Mouse (Mus musculus) cerebellum, adult 9-11 months (tissue): ENCODE measurements around the gene St6galnac1.
"Not testable (repeated sequence)": the region's sequence is repeated elsewhere in the genome, so short reads cannot be mapped to it uniquely, and the experiment has no call there.

ENCODE experiments used
- DNase-seq: peaks from one replicate; pipeline ENCODE4 v3.0.0; 2022

Gene St6galnac1

DNA sequence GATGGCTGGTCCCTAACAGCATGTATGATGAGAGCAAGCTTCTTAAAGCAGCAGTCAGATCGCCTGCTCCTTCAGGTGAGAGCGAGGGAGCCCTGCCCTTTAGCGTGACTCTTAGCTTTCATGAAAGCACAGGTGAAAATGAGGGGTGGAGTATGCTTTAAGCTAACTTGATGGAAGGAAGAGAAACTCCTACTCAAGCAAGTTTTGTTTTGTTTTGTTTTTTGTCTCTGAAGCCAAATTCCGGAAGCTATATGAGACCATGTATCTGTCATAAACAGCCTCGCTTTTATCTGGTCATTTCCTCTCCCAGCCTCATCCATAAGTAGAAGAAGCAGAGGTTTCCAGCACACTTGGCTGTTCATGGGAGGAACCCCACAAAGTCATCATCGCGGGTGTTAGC lies at the start of gene St6galnac1:
Gene St6galnac1, minus strand, starts transcription at position 101 of the 400 bp plus-strand sequence.
- DNase-seq = no peak

DNA sequence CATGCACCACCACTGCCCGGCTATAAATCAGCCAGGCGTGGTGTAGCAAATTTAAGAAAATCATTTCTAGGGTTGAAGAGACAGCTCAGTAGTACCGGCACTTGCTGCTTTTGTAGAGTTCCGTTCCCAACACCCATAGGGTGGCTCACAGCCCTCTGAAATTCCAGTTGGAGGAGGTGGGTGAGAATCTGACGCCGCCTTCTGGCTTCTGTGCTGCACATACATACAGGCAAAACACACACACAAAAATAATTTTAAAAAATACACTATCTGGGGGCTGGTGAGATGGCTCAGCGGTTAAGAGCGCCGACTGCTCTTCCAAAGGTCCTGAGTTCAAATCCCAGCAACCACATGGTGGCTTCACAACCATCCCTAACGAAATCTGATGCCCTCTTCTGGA lies 48.6 kb upstream of the St6galnac1 start:
- not testable (repeated sequence) for DNase-seq

DNA sequence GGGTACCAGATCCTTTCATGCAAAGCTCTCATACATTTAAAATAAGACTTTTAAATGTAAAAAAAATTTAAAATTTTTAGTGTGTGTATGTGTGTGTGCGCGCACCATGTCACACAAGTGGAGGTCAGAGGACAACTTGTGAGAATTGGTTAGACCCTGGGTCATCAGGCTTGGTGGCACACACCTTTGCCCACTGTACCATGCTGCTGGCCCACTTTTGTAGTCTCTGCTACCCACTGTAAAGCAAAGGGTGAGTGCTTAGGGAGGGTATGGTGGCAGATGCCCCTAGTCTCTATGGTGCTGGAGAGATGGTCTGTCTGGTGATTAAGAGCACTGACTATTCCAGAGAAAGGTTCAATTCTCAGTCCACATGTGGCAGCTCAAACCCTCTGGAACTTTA lies 47.9 kb upstream of the St6galnac1 start:
- no peak for DNase-seq

- DNase-seq = no peak
Measured at GRCm38 (mm10) chr11:116822626-116823025, 47.3 kb upstream of the St6galnac1 start.

DNA sequence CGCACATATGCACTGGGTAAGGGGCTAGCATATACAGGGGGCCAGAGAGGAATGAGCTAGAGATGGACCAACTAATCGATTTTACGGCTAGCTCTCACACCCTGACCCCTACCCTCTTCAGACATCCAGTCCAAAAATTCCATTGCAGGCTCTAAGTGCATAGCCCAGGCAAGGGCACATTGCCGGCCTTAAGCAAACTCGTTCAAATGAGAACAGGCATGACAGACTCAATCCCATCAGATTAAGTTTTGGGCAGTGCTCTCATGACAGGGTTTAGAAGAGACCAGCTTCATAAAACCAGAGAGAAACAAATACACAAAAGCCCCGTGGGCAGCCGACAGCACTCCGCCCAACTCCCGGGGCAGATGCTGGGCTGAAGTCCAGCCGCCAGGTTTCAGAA lies 46.9 kb upstream of the St6galnac1 start:
- DNase-seq = no peak

- DNase-seq = no peak
Measured at GRCm38 (mm10) chr11:116821057-116821940, 46.0 kb upstream of the St6galnac1 start.

DNA sequence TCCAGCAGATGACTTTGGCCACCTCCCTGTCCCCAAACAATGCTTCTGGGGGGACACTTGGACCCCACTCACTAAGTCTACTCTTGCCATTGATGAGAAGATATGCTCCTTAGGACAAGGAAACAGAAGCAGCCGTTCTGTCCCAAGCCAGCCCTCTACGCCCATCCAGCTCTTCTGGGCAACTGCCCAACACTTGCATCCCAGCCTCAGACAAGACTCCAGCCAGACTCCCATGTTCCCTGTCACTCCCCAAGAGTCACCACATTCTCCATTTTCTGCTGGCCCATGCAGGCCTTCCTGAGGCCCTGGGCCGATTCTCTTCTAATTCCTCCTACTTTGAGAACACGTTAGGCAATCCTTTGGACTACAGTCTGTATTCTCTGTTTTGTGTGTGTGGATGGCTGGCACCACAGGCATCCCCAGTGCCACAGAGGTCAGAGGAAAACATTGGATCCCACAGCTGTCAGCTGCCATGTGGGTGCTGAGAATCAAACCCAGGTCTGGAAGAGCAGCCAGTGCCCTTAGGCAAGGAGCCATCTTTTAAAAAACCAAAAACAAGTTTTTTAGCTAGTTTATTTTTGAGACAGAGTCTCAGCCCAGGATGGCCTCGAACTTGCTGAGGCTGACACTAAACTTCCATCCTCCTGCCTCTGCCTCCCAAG lies 44.8 kb upstream of the St6galnac1 start:
- peak; percentile 17 for DNase-seq

DNA sequence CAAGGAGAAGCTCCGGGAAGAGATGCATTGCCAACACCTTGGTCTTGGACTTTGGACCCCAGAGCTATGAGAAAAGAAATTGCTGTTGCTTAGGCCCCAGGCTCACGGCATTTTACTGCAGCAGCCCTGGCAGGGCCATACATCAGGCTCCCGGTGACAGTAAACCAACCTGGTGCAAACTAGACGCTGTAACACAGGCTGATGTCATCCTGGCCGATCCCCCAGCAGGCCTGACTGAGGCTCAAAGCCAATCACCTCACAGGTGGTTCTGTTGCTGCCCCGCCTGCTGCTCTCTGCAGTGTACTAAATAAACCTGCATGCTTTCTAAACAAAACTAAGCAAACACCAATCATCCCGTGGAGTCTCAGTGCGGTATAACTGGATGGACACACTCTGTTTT lies 43.4 kb upstream of the St6galnac1 start:
- peak; percentile 59 for DNase-seq

GRCm38 (mm10) chr11:116817567-116817966 lies 42.3 kb upstream of the St6galnac1 start:
- peak; percentile 7 for DNase-seq

- peak; percentile 16 for DNase-seq
Measured at GRCm38 (mm10) chr11:116816769-116817168, 41.5 kb upstream of the St6galnac1 start.

GRCm38 (mm10) chr11:116814884-116815415 lies 39.6 kb upstream of the St6galnac1 start:
- peak; percentile 19 for DNase-seq

GRCm38 (mm10) chr11:116814076-116814883 lies 39.0 kb upstream of the St6galnac1 start:
- DNase-seq = peak; percentile 31

DNA sequence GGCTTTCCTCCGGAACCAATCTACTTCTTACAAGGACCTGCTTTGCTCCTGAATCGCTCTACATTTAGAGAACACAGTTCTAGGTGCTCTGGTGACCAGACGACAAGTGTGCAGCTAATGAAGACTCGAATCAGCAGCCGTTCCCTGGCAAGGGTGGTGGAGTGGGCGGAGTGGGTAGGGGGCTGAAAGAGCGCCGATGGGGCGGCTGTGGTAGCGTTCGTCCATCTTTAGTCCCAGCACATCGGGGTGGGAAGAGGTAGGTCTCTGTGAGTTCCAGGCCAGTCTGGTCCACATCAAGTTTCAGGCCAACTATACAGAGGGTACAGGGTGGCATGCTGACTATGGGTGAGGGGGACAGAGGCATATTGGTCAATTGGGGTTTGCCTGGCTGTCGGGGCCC lies 38.3 kb upstream of the St6galnac1 start:
- DNase-seq = no peak

DNA sequence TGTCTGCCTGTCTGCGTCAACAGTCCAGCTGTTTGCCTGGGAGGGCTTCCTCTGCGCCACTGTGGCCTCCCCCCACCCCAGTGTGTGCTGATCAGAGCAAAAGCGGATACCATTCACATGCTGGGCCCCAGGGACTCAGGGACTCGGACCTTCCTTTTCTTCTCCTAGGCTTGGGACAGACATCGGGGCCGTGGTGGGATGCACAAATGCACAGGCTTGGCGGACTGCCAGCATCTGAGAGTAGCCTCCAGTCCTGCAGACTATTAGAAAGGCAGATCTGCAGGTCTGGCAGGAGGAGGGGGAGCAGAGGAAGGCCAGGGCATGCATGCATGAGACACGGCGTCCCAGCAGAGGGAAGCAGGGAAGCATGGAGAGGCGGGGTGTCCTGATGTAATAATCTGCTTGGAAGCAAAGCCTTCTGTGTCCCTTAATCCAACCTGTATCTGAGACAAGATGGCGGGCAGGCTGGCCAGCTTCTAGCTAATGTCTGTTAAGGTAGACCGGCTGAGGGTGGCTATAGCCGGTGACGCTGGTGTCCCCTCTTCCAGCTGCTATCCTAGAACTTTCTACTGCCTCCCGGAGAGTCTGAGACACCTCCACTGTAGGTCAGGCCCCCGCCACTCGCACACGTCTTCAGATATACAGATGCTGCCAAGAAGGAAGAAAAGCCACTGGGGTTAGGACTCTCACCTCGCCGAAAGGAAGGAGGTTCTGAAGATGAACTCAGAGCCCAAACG lies 37.7 kb upstream of the St6galnac1 start:
- peak; percentile 61 for DNase-seq

DNA sequence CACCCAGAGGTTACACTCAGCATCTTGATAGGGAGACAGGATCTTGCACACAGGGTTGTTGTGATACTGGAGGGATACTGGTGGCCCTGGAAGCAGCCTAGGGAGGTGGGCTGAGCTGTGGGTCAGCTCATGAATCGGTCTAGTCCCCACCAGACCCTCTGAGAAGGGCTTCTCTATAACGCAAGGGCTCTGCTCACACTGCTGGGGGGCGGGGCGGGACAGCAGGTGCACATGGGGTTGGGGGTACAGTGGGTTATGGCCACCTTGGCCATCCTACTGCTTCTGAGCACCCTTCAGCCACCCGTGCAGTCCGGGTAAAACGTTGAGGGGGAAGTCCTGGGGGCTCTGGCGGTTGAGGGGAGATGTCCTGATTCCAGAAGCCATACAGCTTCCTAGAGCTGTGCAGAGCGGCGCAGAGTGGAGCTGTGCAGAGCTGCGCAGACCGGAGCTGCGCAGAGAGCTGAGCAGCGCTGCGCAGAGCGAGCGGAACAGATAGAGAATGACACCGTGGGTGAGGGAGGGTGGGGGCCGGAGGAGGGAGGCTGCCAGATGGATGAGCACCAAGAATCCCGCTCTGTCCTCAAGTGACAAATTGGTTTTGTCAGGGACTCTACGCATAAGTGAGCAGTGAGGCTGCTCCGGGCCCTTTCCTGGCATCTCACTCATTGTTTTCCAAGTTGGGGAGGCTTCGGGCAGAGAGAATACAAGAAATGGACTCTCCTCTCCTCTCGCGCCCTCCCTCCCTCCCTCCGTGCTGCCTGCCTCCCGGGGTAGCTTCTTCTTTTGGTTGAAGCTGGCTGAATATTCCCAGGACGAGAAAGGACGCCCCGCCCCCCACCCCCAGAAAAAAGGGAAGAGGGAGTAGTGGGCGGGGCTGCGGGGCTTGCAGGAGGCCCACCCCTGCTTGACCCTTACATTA lies 35.9 kb upstream of the St6galnac1 start:
- peak; percentile 89 for DNase-seq

GRCm38 (mm10) chr11:116810528-116810927 lies 35.2 kb upstream of the St6galnac1 start:
- peak; percentile 53 for DNase-seq

- peak; percentile 39 for DNase-seq
Measured at GRCm38 (mm10) chr11:116809520-116809919, 34.2 kb upstream of the St6galnac1 start.

GRCm38 (mm10) chr11:116808811-116809395 lies 33.6 kb upstream of the St6galnac1 start:
- no peak for DNase-seq

GRCm38 (mm10) chr11:116807938-116808606 lies 32.8 kb upstream of the St6galnac1 start:
- DNase-seq = peak; percentile 85

- DNase-seq = peak; percentile 10
Measured at GRCm38 (mm10) chr11:116807526-116807925, 32.2 kb upstream of the St6galnac1 start.
